Mouse (Mus musculus): ENCODE results near the gene Mier2. TPM values are rescaled to one million over a fixed set of nuclear protein-coding genes. Genes with fewer than 3 reads are reported as not detected.

Mier2 gene
- total RNA-seq, 2 experiments from 2014 or later, result 53.2 to 56.4 TPM

DNA sequence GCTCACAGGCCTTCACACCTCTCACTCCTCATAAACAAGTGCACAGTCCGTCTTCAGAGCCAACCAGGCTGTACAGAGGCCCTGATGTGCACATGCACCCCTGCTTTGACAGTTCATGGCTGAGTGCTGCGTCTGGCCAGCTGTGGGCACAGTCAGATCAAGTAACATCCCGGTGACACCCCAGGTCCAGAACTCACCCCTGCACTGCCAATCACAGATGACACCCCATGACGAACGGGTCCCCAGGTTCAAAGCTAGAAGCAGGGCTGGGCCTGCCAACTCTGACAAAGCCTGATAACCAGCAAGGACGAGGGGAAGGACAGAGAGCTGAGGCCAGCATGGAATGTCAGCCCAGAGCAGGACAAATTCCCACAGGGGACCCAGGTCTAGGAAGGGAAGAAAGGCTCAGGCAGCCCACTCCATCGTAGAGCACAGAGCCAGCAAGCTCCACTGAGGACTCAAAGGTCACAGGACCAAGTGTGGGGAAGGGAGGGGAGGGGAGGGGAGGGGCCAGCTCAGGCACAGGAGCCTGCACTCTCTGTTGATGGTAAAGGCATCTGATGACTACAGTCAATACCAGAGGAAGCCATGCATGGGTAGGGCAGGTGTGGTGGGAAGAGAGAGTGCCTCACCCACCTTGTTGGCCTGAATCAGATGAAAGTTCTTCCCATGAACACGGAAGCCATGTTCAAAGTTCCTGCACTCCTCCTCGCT is 11.0 kb downstream of the Mier2 start:
- DNase-seq (ENCODE audit: extremely low spot score in 1 of 2, low spot score in 1 of 2), result no peak

DNA sequence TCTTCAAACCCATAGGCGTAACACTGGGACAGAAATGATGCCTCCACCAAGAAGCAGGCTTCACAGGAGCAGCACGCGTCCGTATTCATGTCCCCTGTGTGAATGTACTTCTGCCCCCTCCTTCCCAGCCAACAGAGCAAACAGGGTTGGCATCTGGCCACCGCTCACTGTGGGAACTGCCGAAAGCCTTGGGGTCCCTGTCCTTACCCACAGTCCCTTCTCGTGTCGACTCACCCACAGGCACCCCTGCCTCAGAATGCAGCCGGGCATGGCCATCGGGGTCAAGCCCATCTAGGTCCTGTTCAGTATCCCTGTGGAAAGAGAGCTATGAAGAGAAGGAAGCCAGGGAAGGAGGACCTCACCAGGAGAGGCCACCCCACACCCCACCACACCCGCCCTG is 12.8 kb downstream of the Mier2 start:
- DNase-seq (ENCODE audit: extremely low spot score in 1 of 2, low spot score in 1 of 2), result peak in 1 of 2 experiments; percentile 5

DNA sequence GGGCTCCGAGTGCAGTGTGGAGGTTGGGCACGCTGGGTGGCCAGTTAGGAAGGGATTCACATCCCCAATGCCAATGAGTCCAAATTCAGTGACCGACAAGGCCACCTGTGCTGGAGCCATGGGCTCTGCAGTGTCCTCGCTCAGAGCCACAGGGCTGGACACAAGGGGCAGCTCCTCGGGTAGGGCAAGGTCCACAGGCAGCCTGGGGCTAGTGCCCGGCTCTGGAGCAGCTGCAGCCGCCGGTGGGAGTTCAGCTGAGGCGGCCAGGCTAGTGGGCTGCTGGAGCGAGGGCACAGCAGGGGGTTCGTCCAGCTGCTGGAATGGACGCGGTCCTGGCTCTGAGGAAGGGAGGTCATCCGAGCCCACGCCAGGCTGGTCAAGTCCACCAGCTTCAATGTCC is 13.5 kb downstream of the Mier2 start:
- DNase-seq (ENCODE audit: extremely low spot score in 1 of 2, low spot score in 1 of 2), result peak in 1 of 2 experiments; percentile 5

DNA sequence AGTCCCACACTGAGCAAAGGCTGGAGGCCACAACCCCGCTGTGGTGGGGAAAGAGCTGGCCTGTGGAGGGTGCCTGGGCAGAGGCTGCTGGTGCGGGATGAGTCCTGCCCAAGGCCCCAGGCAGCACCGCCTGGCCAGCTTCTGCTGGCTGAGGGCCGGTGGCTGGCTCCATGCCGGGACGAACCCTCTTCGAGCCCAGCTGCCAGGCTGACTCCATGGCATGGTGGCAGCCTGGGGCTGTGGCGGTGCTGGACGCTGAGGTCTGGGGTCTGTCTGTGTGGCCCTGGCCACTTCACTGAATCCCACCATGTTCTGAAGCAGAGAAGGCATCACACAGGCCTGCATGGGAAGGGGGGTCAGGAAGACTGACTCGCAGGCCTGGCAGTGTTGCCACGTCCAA is 14.3 kb downstream of the Mier2 start:
- DNase-seq (ENCODE audit: extremely low spot score in 1 of 2, low spot score in 1 of 2), result peak in 1 of 2 experiments; percentile 6

DNA sequence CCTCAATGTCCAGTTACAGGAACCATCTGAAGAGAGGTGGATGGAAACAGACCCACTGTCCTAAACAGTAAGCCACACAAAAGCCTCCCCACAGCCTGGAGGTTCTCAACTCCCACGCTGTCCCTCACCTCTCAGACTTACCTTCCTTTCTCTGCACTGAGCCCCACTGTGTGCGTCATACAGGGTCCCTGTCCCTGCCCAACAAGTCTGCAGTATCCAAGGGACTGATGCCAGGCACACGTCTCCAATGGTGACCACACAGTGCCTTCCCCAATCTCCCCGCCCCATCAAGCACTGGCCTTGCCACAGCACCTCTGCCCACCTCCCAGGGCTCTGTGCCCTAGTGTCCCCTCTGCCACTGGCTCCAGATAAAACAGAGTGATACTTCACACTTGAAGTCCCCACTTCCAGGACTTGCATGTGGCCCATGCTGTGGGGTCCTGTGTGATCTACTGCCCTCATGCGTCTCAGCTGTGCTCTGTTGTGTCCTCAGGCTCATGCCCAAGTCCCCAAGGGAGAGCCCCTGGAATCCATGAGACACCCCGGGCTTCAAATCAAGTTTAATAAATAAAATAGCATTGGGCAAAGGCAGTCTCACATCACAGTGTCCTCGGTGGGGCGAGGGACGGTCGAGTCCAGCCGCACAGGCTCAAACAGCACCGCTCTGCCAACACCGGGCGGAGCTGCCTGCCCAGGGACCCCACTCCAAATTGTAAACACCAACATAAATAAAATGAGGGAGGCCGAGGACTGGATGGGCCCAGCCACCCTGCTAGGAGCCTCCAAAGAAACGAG is 15.1 kb downstream of the Mier2 start:
- peak in 1 of 2 experiments; percentile 3 for DNase-seq (ENCODE audit: extremely low spot score in 1 of 2, low spot score in 1 of 2)

DNA sequence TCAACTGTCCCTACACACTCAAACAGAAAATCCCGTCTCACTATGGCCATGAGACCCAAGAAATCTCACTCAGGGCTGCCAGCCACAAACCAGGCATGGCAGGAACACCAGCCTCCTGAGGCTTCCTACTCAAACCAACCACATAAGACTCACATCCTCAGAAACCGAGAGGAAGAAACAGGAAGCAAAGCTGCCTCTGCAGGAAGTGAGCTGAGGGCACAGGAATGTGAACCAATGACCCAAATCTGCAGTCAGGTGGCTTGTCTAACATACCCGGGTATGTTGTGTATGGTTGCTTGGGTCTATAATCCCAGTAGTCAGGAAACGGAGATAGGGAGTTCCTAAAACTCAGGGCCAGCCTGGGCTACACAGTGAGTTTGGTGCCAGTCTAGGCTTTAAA is 16.1 kb downstream of the Mier2 start:
- peak in 1 of 2 experiments; percentile 4 for DNase-seq (ENCODE audit: extremely low spot score in 1 of 2, low spot score in 1 of 2)

DNA sequence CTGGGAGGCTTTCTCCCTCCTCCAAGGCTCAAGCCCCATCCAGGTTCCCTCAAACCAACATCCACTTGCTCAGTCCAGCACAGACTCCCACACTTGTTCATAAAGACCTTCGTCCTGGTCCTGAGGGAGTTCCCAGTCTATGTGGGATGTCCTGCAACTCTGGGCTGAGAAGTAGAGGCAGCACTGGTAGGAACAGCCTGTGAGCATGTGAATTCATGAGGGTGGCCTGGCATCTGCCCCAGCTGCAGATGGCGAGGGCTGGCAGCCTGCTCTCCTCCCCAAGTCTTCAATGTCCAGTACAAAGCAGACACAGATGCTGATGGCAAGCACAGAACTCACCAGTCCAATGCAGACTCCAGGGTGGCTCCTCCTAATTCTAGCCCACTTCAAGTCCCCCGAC is 16.7 kb downstream of the Mier2 start:
- DNase-seq (ENCODE audit: extremely low spot score in 1 of 2, low spot score in 1 of 2), result peak in 1 of 2 experiments; percentile 8

DNA sequence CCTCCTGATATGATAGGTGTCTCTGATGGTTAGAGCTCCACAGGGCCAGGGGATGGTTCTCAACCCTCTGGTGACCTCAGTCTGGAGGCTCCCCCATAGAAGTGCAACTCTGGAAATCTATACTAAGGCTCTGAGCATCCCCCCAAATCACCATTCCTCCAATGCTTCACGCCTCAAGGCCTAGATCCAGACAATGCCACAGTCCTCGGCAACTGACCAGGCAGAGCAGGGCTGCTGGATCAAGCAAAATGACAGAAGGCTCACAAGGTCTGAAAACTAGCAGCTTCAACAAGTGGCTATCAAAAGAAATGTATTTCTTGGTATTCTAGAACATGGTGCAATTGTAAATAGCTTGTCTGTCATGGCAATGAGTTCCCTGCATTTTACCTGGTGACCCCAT is 17.2 kb downstream of the Mier2 start:
- peak in 1 of 2 experiments; percentile 1 for DNase-seq (ENCODE audit: extremely low spot score in 1 of 2, low spot score in 1 of 2)

DNA sequence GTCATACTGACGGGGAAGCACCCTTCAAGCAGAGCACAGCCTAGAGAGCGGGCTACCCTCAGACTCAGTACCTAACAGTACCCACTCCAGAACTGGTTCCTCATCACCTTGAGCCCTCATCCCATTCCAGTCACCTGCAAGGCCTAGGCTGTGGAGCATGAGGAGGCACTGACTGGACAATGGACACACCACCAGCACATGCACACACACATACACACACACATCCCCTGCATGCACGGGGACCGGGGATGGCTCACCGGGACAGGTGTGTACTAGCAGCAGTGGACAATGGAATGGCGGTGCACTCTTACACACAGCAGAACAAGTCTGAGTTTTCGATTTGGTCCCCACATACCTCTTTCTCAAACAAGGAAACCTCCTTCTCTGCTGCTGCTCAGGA is 17.7 kb downstream of the Mier2 start:
- peak in 1 of 2 experiments; percentile 5 for DNase-seq (ENCODE audit: extremely low spot score in 1 of 2, low spot score in 1 of 2)

DNA sequence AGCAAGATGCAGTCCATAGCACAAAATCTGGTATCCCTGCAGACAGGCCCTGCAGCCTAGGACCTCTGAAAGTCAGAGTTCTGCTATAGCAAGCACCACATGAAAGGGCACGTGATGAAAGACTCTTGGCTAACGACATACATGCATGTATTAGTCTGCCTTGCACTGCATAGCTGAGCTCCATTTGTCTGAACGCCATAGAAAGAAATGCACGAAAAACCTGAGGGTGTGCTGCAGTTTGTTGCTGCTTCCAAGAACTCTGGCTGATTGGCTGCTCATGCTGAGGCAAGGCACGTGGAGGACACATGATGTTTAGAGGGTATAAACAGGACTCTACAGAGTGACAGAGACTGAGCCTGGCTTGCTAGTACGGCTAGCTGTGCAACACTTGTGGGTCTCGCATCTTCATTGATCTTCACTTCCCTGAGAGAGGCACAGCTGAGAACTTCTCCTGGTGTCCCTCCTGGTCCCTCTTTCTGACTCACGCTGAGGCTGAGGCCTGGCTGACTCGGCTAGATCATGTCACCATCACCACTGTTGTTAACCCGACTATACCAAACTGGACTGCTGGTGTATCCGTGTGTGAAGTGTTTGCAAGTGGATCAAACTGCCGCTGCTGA is 18.4 kb downstream of the Mier2 start:
- peak in 1 of 2 experiments; percentile 5 for DNase-seq (ENCODE audit: extremely low spot score in 1 of 2, low spot score in 1 of 2)

DNA sequence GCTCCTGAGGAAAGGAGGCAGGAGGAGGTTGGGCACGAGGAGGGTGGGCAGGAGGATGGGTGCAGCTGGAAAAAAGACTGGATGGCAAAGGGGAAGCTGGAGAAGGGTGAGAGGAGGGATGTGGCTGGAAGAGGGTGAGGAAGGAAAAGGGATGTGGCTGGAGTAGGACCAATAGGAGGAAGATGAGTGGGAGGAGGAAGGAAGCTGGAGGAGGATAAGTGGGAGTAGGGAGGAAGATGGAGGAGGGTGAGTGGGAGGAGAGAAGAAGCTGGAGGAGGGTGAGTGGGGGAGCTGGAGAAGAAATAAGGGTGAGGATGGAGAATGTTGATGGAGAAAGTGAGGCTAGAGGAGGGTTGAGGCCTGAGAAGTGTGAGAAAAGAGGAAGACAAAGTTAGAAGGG is 19.6 kb downstream of the Mier2 start:
- DNase-seq (ENCODE audit: extremely low spot score in 1 of 2, low spot score in 1 of 2), result no peak

DNA sequence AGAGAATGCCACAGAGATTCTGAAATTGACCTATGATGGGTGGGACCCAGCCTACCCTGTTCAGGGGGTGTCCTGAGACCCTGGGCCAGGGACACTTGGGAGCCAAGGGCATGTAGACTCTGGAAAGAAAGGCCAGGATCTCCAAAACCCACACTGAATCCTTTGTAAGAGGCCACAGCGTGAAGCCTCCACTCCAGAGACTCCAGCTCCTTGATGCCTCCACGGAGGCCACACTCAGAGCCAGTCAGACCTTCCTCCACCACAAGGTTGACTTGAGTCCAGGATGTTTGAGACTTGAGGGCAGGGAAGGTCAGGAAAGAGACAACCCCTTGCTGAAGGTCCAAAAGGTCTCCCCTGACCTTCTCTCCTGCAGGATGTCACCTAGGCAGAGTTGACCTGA is 20.6 kb downstream of the Mier2 start:
- peak in 1 of 2 experiments; percentile 4 for DNase-seq (ENCODE audit: extremely low spot score in 1 of 2, low spot score in 1 of 2)

DNA sequence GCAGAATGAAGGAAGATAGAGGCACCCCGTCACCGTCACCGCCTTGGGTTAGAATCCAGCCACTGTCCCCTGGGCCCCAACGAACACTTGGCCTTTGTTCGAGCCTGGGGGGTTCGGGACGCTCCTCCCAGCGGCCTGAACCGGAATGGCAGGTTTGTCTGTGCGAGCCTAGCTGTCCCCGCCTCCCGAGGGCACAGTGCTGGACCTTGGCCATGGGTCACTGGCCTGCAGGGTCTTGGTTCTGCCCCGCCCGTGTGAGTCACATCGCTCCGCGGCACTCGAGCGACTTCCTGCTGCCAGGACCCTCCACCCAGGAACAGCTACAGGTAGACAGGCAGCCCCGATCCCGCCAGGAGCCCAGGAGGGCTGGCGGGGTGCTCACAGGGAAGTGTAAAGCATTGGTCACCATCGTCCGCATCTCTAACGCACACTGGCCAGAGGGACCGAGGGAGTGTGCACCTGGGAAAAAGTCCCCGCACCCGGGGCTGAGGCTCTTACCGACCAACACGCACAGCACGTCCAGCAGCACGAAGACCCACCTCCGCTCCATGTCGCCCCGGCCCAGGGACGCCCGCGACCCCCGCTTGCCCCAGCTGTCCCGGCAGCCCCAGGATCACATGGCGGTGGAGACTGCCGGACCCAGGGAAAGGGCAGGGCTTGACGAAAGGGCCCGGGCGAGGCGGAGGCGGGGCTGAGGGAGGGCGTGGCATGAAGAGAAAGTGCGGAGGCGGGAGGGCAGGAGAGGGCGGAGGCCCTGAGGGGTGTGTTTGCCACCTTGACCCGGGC is 21.7 kb downstream of the Mier2 start, which contains the start of gene Plpp2:
Gene Plpp2, minus strand, starts transcription at position 671 of the 786 bp plus-strand sequence.
- peak; percentile 15 to 34 for DNase-seq (ENCODE audit: extremely low spot score in 1 of 2, low spot score in 1 of 2)

DNA sequence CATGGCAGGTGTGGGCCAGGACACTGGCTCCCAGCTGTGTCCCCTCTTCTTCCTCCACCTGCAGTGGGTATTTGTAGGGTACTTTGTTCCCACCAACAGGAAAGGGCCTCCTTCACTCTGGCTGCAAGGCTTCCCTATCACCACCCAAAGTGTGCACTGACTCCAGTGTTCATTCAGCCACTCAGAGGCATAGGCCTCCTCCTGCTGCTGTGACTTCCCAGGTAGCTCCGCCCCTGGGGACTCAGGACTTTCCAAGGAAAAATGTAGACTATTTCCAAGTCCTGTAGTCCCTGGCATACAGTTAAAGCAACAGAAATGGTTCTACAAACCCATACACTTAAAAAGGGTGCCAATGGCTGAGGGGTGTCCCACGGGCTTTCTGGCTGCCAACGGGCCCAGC is 22.3 kb downstream of the Mier2 start:
- DNase-seq (ENCODE audit: extremely low spot score in 1 of 2, low spot score in 1 of 2), result peak in 1 of 2 experiments; percentile 5

DNA sequence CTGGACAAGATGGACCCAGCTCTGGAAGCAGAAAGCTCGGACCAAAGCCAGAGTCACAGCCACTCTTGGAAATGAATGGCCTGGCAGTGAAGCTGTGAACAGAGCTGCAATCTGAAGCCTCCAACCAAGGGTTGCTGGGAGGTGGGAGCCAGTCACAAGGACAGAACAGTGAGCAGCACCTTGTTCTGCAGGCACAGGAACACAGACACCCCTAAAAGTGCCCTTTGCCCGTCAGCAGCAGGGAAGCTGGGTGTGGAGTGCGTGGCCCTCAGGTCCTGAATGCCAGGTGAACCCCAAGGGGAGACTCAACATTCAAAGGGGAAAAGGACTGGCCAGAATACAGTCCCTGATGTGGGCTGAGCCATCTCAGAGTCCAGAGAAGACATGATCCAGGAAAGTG is 23.4 kb downstream of the Mier2 start:
- DNase-seq (ENCODE audit: extremely low spot score in 1 of 2, low spot score in 1 of 2), result peak in 1 of 2 experiments; percentile 4

DNA sequence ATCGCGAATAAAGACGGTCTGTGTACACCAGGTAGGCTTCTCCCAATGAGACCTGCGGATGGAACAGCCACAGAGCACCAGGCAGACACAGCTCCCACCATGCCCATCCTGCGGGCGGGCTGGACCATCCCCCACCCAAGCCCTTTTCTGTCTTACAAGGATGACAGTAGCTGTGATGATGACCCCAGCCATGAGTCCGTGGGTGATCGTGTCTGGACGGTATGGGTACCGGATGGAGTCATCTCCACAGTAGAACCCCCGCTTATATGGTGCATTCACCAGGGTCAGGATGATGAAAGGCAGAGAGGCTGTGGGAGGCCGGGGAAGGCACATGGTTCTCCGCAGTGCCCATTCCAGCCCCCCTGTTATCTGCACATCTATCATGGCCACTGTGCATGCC is 24.3 kb downstream of the Mier2 start:
- no peak for DNase-seq (ENCODE audit: extremely low spot score in 1 of 2, low spot score in 1 of 2)

DNA sequence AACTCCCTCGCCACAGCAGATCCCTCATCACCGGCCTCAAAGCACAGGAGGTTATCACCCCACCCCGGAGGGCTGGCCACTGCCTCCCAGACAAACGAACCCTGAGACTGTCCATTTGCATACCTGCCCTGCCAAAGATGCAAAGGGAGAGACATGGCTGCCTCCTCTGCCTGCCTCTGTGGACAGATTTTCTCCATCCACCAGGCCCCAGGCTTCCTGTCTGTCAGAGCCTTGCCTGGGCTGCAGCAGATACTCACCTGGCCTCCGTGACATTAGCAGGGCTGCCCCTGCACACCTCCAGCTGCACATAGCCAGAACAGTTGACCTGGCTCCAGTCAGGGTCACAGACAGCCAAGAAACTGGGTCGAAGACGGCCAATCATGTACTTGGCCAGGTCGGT is 24.8 kb downstream of the Mier2 start:
- no peak for DNase-seq (ENCODE audit: extremely low spot score in 1 of 2, low spot score in 1 of 2)

DNA sequence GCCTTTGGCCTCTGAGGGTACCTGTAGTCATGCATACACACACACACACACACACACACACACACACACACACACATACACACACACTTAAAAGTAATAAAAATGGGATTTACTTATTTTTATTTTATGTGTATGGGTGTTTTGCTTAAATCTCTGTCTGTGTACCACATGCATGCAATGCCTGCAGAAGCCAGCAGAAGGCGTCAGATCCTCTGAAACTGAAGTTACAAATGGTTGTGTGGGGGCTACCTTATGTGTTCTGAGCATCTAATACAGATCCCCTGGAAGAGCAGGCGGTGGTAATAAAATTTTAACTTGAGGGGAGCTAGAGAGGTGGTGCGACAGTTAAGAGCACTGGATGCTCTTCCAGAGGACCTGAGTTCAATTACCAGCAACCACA is 26.9 kb downstream of the Mier2 start:
- DNase-seq (ENCODE audit: extremely low spot score in 1 of 2, low spot score in 1 of 2), result no peak

DNA sequence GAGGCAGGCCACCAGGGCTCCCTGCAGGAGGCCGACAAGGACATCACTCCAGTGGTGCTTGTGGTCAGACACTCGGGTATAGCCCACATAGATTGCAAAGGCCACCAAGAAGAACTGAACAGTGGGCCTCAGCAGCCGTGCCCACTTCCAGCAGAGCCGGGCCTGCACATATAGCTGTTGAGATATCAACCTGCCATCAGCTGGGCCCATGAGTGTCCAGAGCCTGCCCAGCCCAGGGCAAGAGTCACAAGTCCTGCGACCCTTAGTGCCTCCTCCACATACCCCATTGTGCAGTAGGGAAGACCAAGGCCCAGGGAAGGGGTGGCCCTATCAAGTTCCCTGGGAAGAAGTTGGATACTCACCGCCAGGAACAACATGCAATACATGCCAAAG is 27.6 kb downstream of the Mier2 start:
- no peak for DNase-seq (ENCODE audit: extremely low spot score in 1 of 2, low spot score in 1 of 2)

DNA sequence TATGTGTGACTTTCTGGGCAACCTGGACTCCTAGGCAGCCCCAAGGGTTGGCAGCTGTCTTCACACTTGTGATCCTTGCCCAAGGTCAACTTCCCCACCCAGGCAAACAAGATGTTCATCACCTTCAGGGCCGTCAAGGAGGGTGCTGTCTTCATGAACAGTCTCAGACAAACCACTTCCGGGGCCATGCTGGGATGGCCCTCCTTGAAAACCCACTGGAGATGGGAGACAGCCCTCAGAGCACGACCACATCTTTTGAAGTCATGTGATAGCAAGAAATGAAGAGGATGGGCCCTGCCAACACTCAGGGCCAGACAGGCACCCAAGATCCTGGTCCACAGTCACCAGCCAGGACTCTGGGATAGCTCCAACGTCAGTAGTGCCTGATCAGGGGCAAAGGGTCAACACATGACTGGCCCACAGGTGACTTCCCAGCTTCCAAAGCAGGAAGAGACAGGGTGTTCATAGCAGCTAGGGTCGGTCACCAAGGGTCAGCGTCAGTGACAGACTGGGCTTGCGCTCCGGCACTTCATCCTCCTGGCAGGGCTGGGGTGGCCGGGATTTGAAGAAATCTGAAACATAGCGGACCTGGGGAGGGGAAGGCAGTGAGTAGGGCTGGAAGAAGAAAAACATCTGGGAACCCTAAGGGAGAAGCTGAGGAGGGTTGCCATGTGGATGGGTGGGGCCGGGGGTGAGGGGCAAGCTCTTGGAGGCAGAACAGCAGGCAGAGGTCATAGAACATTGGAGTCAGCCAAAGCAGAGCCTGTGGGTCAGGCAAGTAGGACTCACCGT is 28.1 kb downstream of the Mier2 start:
- DNase-seq (ENCODE audit: extremely low spot score in 1 of 2, low spot score in 1 of 2), result no peak
